16 mouse cellular contexts compared by ENCODE assay signal in the genomic region with DNA sequence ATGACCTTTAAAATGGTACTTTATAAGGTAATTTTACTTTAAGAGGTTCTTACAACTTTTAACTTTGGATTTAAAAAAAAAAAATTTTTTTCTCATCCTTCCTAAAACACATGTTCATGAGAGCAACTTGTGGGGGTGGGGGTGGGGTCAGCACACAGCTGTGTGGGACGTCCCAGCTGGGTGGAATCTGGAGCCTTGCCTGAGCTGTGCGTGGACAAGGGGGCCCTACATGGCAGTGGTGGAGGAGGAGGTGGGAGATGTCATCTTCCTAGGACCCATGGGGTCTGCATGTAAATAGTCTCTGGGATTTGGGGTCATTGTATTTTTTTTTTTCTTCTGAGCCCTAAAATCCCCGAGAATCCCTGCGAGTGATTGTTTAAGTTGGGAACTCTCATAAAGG. TPM values are rescaled to one million over a fixed set of nuclear protein-coding genes. Genes with fewer than 3 reads are reported as not detected.
DNase-seq lines count a peak whose midpoint lies in the region; ATAC-seq and TF ChIP-seq lines count a peak whose summit lies in the region.
"Had no signal": no experiment of that assay in that cellular context is flagged by ENCODE, and none has a peak within 500 bp of the region (broad histone marks: within the 10 kb centered on the region; RNA-seq: fewer than 3 reads in every experiment).

No protein-coding gene starts in this region.

- H3K4me2 ChIP-seq in limb, embryonic 15.5 days: no peak overlapping the region
- H3K4me2 ChIP-seq in stomach, embryonic 14.5 days (replicated peaks; ENCODE audit: low read depth, low read length): no peak overlapping the region
- no peak overlapping the region for H3K4me2 ChIP-seq in stomach, postnatal 0 days (replicated peaks; ENCODE audit: low read depth)
- H3K4me2 ChIP-seq: heart, embryonic 11.5 days; heart, embryonic 15.5 days; hindbrain, embryonic 15.5 days had no signal

- H3K9ac ChIP-seq in limb, embryonic 15.5 days: no peak overlapping the region
- no peak overlapping the region for H3K9ac ChIP-seq in stomach, embryonic 14.5 days (replicated peaks; ENCODE audit: low read depth, low read length)
- no peak overlapping the region for H3K9ac ChIP-seq in stomach, postnatal 0 days (ENCODE audit: low read length)
- H3K9ac ChIP-seq: heart, embryonic 15.5 days; hindbrain, embryonic 15.5 days had no signal

- H3K27me3 ChIP-seq in limb, embryonic 15.5 days: no peaks in the 10 kb centered on the region
- H3K27me3 ChIP-seq in limb, embryonic 10.5 days (ENCODE audit: low read depth, poor library complexity, severe bottlenecking): no peaks in the 10 kb centered on the region
- no peaks in the 10 kb centered on the region for H3K27me3 ChIP-seq in stomach, embryonic 14.5 days (ENCODE audit: control insufficient read depth, insufficient read depth, low read length)
- H3K27me3 ChIP-seq in stomach, postnatal 0 days (ENCODE audit: control insufficient read depth, insufficient read depth, low read length): no peaks in the 10 kb centered on the region
- H3K27me3 ChIP-seq: heart, embryonic 15.5 days; hindbrain, embryonic 15.5 days had no signal

- H3K4me1 ChIP-seq in limb, embryonic 15.5 days: peaks cover 2% of the 10 kb centered on the region; the same call in 1 of the 2 replicates
- H3K4me1 ChIP-seq in limb, embryonic 10.5 days: no peaks in the 10 kb centered on the region
- no peaks in the 10 kb centered on the region for H3K4me1 ChIP-seq in stomach, embryonic 14.5 days (ENCODE audit: control insufficient read depth, insufficient read depth, low read length)
- H3K4me1 ChIP-seq in stomach, postnatal 0 days (replicated peaks; ENCODE audit: control insufficient read depth, insufficient read depth): no peaks in the 10 kb centered on the region
- H3K4me1 ChIP-seq: embryonic facial prominence, embryonic 10.5 days; hindbrain, embryonic 15.5 days had no signal

- TF ChIP-seq CTCF in stomach, postnatal 0 days (IDR thresholded peaks at IDR 0.05; ENCODE audit: low read depth): no peak

- TF ChIP-seq EP300 in stomach, postnatal 0 days (optimal IDR thresholded peaks at IDR 0.05): no peak

- H3K4me3 ChIP-seq in limb, embryonic 15.5 days: no peak overlapping the region
- no peak overlapping the region for H3K4me3 ChIP-seq in limb, embryonic 10.5 days
- no peak overlapping the region for H3K4me3 ChIP-seq in stomach, embryonic 14.5 days (ENCODE audit: low read depth, low read length)
- H3K4me3 ChIP-seq in stomach, postnatal 0 days (ENCODE audit: low read depth, low read length): no peak overlapping the region
- H3K4me3 ChIP-seq: embryonic facial prominence, embryonic 10.5 days; heart, adult 2 months; heart, embryonic 15.5 days; hindbrain, embryonic 15.5 days had no signal

- ATAC-seq in limb, embryonic 15.5 days (ENCODE audit: insufficient number of reproducible peaks, low FRiP score, low TSS enrichment, low read depth): no peak
- ATAC-seq in stomach, embryonic 14.5 days (ENCODE audit: insufficient number of reproducible peaks, insufficient read depth, low FRiP score, low read depth): 0 out of 2 replicates have a peak, but pooled peaks have one; percentile 39
- no peak for ATAC-seq in stomach, postnatal 0 days (ENCODE audit: low FRiP score, low TSS enrichment)
- ATAC-seq: forebrain, embryonic 14.5 days had no signal

- peak; percentile 42 for DNase-seq in gastrocnemius, postnatal 14 days
- no peak for DNase-seq in gastrocnemius, postnatal 36 days
- no peak for DNase-seq in limb, embryonic 10.5 days (ENCODE audit: low spot score)
- DNase-seq in stomach, postnatal 0 days (ENCODE audit: low spot score): no peak
- DNase-seq: adrenal gland, adult 2 months; adrenal gland, postnatal 25 days; cerebellum, adult 2 months; heart, adult 2 months; heart, postnatal 36 days had no signal

- intact Hi-C loops in gastrocnemius, postnatal 14 days (cut with DNase I; ENCODE audit: low total_unique reads): no loop called here
- intact Hi-C loops in gastrocnemius, postnatal 36 days (cut with DNase I): no loop called here

- H3K27ac ChIP-seq in limb, embryonic 15.5 days: 0 out of 2 replicates have a peak overlapping the region, but pooled peaks have one; percentile 9
- no peak overlapping the region for H3K27ac ChIP-seq in limb, embryonic 10.5 days
- no peak overlapping the region for H3K27ac ChIP-seq in stomach, embryonic 14.5 days (ENCODE audit: low read length)
- H3K27ac ChIP-seq in stomach, postnatal 0 days (replicated peaks): no peak overlapping the region
- H3K27ac ChIP-seq: embryonic facial prominence, embryonic 10.5 days; heart, adult 2 months; heart, embryonic 15.5 days; hindbrain, embryonic 15.5 days had no signal

- H3K36me3 ChIP-seq in limb, embryonic 15.5 days: peaks cover 73% of the 10 kb centered on the region
- peaks cover 77% of the 10 kb centered on the region for H3K36me3 ChIP-seq in limb, embryonic 10.5 days
- peaks cover 19% of the 10 kb centered on the region for H3K36me3 ChIP-seq in stomach, embryonic 14.5 days (ENCODE audit: control insufficient read depth, insufficient read depth, low read length)
- H3K36me3 ChIP-seq in stomach, postnatal 0 days (ENCODE audit: control insufficient read depth, insufficient read depth, low read length): peaks cover 15% of the 10 kb centered on the region; the same call in 1 of the 2 replicates

- WGBS in limb, embryonic 15.5 days: 41% methylated on average over 4 of the region's 4 CpGs
- WGBS in limb, embryonic 10.5 days: 84% methylated on average over 4 of the region's 4 CpGs
- WGBS in stomach, embryonic 14.5 days: 57% methylated on average over 4 of the region's 4 CpGs
- 46% methylated on average over 4 of the region's 4 CpGs for WGBS in stomach, postnatal 0 days

- H3K9me3 ChIP-seq in limb, embryonic 15.5 days: no peaks in the 10 kb centered on the region
- H3K9me3 ChIP-seq in limb, embryonic 10.5 days (replicated peaks): no peaks in the 10 kb centered on the region
- no peaks in the 10 kb centered on the region for H3K9me3 ChIP-seq in stomach, embryonic 14.5 days (ENCODE audit: control insufficient read depth, low read depth, low read length)
- no peaks in the 10 kb centered on the region for H3K9me3 ChIP-seq in stomach, postnatal 0 days (ENCODE audit: control insufficient read depth, low read length)
- H3K9me3 ChIP-seq: embryonic facial prominence, embryonic 10.5 days; heart, embryonic 15.5 days; hindbrain, embryonic 15.5 days had no signal

RNA-seq across cellular contexts. Expression of gene Vps35l, which starts 18.3 kb away (rescaled TPM):
- total RNA-seq in gastrocnemius, postnatal 14 days (2021): 10 to 100 TPM; 21.2 to 24.2 TPM
- 10 to 100 TPM; 17.7 to 20.2 TPM for total RNA-seq in gastrocnemius, postnatal 36 days (2021)
- polyA plus RNA-seq in limb, embryonic 15.5 days (2015; fragmentation: Nextera tagmentation; extraction: Ambion mirVana): 65.3 and 66.3 TPM in 2 replicates
- polyA plus RNA-seq in limb, embryonic 10.5 days (2016; fragmentation: Nextera tagmentation; extraction: Ambion mirVana): 58.5 and 60.2 TPM in 2 replicates
- polyA plus RNA-seq in stomach, embryonic 14.5 days (2014; fragmentation: Nextera tagmentation; extraction: Ambion mirVana): 68.1 and 68.3 TPM in 2 replicates
- 31.2 and 32.7 TPM in 2 replicates for polyA plus RNA-seq in stomach, postnatal 0 days (2015; fragmentation: Nextera tagmentation; extraction: Ambion mirVana)

RNA-seq across cellular contexts. Expression of gene Ccp110, which starts 46.0 kb away (rescaled TPM):
- total RNA-seq in gastrocnemius, postnatal 14 days (2021): 1 to 10 TPM; 2.6 to 3.1 TPM
- 1 to 10 TPM; 1.9 to 2.3 TPM for total RNA-seq in gastrocnemius, postnatal 36 days (2021)
- 12.7 and 16.2 TPM in 2 replicates for polyA plus RNA-seq in limb, embryonic 15.5 days (2015; fragmentation: Nextera tagmentation; extraction: Ambion mirVana)
- 27.8 and 35.1 TPM in 2 replicates for polyA plus RNA-seq in limb, embryonic 10.5 days (2016; fragmentation: Nextera tagmentation; extraction: Ambion mirVana)
- 11.0 and 12.2 TPM in 2 replicates for polyA plus RNA-seq in stomach, embryonic 14.5 days (2014; fragmentation: Nextera tagmentation; extraction: Ambion mirVana)
- polyA plus RNA-seq in stomach, postnatal 0 days (2015; fragmentation: Nextera tagmentation; extraction: Ambion mirVana): 2.6 and 2.7 TPM in 2 replicates

RNA-seq across cellular contexts. Expression of gene Gde1, which starts 52.8 kb away (rescaled TPM):
- 10 to 100 TPM; 30.6 to 31.1 TPM for total RNA-seq in gastrocnemius, postnatal 14 days (2021)
- 10 to 100 TPM; 33.4 to 35.8 TPM for total RNA-seq in gastrocnemius, postnatal 36 days (2021)
- polyA plus RNA-seq in limb, embryonic 15.5 days (2015; fragmentation: Nextera tagmentation; extraction: Ambion mirVana): 78.2 and 80.9 TPM in 2 replicates
- polyA plus RNA-seq in limb, embryonic 10.5 days (2016; fragmentation: Nextera tagmentation; extraction: Ambion mirVana): 62.8 and 64.9 TPM in 2 replicates
- 104 and 117 TPM in 2 replicates for polyA plus RNA-seq in stomach, embryonic 14.5 days (2014; fragmentation: Nextera tagmentation; extraction: Ambion mirVana)
- polyA plus RNA-seq in stomach, postnatal 0 days (2015; fragmentation: Nextera tagmentation; extraction: Ambion mirVana): 204 and 212 TPM in 2 replicates
